Mouse (Mus musculus) induced T-regulatory cell, adult 2 months (primary cell): ENCODE measurements around the gene Stat5a.
A peak's percentile ranks its signal among the peaks of the same experiment; 100 is the strongest.

Source experiments
- DNase-seq: peaks from one replicate; pipeline ENCODE4 v3.0.0-alpha.2; 2012; ENCODE audit warnings: low read depth

The Stat5a gene

DNA sequence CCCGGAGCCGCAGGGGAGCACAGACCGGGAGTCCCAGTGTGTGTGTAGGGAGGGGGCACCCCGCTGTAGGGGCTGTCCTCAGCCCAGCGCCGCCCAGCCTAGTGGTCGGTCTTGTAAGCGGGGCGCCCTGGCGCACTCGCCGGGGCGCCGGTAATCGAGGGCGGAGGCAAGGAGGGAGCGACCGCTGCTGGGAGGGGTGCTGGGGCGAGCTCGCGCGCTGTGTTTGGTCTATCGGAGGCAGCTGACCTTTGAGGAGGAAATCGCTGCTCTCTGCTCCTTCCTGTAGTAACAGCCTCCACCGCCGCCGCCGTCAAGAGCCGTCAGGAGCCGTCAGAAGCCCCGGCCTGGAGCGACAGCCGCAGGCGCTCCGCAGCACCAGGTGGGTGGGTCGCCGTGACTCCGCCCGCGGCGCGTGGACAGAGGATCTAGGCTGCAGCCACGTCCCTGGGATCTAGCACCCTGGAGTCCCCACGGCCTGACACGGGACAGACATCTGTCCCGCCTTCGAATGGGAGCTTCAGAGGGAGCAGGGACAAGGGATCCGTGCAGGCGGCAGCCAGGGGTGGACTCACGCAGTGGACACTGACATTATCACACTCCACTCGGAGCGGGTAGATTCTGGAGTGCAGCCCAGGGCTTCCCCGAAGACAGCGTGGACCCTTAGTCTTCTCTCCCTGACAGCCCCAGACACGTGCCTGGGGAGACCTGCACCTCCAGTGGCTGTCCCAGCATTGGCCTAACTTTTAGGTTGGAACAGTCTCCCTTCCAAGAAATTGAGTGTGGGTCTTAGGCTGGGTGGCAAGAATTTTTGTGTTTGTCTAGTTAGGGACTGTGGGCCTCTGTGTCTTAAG is 1.3 kb downstream of the Stat5a start:
- peak; percentile 94 for DNase-seq

GRCm38 (mm10) chr11:100861335-100861734 is 2.2 kb downstream of the Stat5a start:
- DNase-seq: peak; percentile 54

DNA sequence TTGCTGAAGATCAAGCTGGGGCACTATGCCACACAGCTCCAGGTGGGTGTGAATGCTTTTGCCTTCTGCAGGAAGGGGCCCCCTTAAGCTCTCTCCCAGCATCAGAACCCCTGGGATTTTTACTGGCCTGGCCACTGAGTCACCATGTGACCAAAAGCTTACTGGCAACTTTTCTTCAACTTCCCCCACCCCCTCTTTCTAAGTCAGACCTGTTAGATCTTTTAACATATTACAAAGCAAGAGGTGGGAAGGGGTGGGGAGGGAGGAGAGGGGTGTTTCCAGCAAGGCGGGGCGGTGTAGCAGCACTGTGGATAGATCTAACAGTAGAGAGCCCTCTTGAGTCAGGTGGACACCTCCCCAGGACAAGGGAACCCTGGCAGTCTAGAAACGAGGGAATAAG is 2.7 kb downstream of the Stat5a start:
- DNase-seq: peak; percentile 69

- DNase-seq: no peak
These were observed 4.0 kb downstream of the Stat5a start for GRCm38 (mm10) chr11:100863141-100863540.

GRCm38 (mm10) chr11:100865618-100866017 is 6.5 kb downstream of the Stat5a start:
- DNase-seq: no peak

DNA sequence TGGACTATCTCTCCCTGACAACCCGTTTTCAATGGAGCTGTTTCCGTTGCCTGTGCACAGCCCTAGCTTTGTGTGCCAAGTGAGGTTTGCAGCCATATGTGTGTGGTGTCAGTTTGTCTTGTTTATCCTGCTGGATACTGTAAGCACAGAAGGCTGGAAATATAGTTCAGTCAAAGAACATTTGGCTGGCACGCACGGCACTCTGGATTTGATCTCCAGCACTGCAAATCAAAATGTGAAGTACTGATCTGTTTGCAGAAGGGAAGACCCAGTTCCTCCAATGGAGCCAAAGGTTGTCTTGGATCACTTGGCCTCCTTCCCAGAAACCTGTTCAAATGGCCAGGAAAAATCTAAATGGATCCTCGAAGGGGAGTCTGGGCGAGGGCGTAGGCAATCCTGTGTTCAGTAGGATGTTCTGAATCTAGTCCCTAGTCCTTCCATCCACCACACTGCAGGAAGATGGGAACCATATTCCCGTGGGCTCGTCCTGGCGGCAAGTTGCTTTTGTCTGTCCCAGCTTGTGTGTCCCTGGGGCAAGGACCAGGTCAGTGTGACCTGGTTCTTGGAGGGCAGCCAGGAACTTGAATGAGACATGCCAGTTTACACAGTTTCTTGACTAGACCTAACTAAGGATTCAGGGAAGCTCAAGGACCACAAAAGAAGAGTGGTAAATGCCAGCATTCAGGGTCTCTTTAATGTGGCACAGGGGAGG is 11.3 kb downstream of the Stat5a start:
- DNase-seq: no peak

DNA sequence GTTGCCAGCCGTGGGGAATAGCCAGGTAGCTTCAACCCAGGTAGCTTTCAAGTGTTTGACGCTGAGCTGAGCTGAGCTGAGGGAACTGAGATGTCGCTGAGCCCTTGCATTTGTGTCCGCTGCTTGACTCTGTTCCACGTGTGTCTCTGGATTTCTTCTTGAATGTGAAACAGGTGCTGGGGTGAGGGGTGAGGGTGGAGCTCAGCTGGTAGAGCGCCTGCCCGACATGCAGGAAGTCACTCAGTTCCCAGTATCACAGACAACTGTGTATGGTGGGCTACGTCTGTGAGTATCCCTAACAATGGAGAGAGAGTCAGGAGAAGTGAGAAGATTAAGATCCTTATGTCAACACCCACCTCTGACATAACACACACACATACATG is 11.8 kb downstream of the Stat5a start:
- no peak for DNase-seq

- DNase-seq: no peak
These were observed 16.6 kb downstream of the Stat5a start for GRCm38 (mm10) chr11:100875761-100876160.

- no peak for DNase-seq
These were observed 20.3 kb downstream of the Stat5a start for GRCm38 (mm10) chr11:100879321-100880078.

DNA sequence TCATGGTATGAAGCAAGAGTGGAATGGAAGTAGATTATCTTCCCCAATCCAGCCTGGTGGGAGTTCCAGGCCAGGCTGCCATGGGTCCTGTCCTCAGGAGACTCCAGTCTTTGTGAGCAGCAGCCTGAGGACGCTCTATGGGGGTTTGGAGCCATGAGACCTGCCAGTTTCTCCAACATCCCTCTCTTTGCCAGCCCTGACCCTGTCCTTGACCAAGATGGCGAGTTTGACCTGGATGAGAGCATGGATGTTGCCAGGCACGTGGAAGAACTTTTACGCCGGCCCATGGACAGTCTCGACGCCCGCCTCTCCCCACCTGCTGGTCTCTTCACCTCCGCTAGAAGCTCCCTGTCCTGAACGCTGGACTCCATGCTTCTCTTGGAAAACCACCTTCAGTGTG is 24.5 kb downstream of the Stat5a start:
- no peak for DNase-seq

DNA sequence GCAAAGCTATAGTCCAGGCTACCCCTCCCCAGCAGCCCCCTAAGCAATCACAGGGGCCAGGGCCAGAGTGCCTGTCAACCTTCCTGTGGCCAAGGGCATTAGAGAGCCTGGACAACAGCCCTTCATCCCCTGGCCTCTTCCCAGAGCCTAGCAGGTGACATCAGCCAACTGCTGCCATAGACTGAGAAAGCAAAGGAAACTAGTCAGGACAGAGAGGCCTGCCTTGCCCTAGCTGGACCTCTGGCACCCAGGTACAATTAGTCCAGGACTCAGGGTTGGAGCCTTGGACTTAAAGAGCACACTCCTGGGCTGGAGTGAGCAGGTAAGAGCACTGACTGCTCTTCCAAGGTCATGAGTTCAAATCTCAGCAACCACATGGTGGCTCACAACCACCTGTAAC is 26.3 kb downstream of the Stat5a start:
- no peak for DNase-seq

- no peak for DNase-seq
These were observed 27.1 kb downstream of the Stat5a start for GRCm38 (mm10) chr11:100886188-100886740.

- no peak for DNase-seq
These were observed 28.1 kb downstream of the Stat5a start for GRCm38 (mm10) chr11:100887236-100887635.

DNA sequence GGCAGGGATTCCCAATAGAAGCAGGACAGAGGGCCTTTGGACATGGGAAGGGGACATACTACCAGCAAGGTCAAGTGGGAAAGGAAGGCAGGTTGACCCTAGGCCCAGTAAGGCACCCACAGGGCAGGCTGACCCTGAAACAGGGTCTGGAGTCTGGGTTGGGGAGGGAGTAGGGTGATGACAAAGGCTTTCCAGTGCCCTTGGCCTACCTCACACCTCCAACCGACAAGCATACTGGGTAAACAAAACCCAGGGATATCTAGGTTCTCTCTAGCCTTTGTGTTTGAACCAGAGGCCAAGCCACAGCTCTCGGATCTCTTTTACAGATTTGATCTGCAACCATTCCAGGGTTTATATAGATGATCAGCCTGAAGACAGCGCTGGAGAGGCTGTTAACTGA is 28.6 kb downstream of the Stat5a start:
- DNase-seq: no peak

DNA sequence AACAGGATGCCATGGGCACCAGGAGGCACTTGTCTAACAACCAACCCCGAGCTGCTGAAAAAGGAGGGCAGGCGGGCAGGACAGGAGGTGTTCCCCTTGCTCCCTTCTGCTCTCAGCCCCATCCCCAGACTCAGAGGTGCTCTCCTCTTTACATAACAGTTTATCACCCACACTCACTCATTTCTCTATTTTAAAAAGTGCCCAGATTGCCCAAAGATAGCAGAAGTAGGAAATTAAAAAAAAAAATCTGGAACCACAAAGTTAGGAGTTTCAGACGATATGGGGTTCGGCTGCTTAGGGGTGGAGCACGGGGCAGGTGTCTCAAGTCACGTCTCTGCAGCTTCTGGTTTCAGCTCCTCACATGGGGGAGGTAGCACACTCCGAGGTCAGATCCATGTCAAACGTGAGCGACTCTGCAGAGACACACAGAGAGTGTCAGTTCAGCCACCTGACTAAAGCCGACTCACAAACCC is 29.2 kb downstream of the Stat5a start:
- DNase-seq: no peak

DNA sequence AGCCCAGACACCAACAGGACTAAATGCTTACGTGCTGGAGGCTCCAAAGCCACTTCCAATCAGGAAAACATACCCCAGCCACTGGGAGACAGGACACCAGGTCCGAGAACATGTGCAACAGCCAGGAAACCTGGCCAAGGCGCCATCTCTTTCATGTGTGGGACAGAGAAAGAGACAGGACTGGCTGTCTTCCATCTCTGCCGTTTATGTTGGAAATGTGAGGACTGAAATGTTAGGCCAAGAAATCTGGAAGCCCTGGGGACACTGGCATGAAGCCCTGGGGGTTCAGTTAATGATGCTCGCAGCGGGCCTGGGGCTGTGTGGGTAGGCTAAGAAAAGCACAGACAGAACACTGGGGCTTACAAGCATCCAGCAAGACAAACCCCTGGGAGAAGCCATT is 31.3 kb downstream of the Stat5a start:
- DNase-seq: no peak

- peak; percentile 55 for DNase-seq
These were observed 32.3 kb downstream of the Stat5a start for GRCm38 (mm10) chr11:100891256-100892123.

DNA sequence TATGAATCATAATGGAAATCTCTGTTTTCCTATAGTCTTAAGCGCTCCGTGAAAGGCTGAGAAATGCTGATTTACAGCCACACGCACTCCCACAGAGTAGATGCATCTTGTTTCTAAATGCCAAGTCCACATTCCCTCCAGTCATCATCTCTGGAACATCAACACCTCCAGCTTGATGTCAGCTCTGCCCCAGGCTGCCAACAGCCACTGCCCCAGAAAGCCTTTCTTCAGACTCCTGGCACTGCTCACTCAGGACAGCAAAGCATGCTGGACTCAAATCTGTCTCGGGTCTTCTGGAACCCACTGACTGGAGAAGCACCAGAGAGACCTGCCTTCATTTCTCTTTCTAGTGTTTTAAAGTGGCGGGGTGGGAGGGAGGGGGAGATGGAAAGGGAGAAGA is 33.3 kb downstream of the Stat5a start:
- no peak for DNase-seq

DNA sequence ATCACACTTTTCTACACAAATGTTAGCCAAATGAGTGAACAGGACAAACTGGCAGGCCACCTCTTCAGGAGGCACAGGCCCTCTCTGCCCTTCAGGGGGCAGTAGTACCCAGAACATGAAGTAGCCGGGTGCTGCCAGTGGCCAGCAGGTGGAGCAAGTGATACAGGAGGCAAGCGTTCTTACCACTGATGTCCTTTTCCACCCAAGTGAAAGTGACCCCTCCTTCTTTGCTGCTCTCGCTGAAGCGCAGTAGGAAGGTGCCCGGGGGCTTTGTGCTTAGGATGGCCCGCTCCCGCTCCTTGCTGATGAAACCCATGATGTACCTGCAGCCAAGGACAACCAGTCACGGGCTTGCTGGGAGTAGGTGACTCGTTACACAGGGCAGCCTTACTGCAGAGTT is 34.3 kb downstream of the Stat5a start:
- DNase-seq: peak; percentile 96

GRCm38 (mm10) chr11:100894146-100894918 is 35.2 kb downstream of the Stat5a start:
- no peak for DNase-seq

GRCm38 (mm10) chr11:100896078-100896477 is 36.9 kb downstream of the Stat5a start:
- no peak for DNase-seq
